Mouse (Mus musculus) MN1 (cell line): ENCODE measurements around the gene Fam71e1.

Source experiments
- DNase-seq: peaks from one replicate; pipeline ENCODE4 v3.0.0-alpha.2; 2016; ENCODE audit warnings: low spot score

Fam71e1 gene

DNA sequence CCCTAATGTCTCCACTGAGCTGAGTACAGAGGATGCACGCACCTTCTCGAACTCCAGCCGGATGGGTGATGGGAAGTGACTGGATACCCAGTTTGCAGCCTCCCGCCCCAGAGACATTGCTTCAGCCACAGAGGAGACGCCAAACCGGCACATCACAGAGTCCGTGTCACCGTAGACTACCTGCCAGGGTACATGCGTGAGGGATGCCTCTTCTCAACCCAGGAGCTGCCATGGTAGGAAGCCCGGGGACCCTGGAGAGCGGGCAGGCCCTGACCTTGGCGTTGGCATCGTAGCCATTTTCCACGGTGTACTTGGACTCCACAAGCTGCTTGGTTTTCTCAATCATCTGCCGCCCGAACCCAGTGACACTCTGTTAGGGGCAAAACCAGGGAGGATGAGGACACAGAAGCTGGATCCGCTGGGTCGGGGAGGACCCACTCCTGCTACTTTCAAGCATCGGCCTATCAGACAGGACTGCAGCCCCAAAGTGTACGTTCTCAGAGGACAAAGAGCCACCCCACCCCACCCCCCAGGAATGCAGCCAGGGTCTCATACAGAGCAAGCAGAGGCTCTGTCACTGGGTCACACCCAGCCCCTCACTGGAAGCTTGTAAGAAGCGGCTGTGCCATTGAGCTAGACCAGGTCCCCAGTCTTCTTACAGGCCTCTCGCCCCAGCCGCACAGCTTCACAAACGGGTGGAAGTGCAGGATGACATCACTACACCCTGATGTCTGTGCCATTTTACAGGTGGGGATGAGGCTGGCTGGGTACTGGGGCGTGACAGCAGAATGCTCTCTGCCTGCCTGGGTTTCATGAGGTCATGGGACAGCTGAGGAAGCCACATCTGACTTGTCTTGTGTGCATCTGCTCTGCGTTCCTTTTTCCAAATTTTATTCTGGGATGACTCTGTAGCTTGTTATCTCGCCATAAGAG is 39.5 kb downstream of the Fam71e1 start:
- peak; percentile 43 for DNase-seq

DNA sequence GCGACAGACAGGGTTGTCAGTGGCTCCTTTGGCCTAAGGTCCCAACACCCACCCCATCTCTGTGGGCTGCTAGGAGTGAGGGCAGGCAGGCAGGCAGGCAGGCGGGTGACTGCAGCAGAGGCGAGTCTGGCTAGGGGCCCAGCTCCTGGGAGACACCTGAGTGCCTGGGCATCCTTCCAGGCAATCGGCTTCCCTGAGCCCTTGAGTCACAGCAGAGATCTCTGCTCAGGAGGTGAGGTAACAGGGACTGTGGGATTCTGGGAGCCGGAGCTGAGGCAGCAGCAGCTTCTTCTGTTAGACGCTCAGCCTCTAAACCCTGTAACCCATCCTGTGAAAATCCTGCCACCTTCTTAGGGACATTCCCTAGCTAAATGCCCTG is 40.2 kb downstream of the Fam71e1 start:
- DNase-seq = peak; percentile 73

DNA sequence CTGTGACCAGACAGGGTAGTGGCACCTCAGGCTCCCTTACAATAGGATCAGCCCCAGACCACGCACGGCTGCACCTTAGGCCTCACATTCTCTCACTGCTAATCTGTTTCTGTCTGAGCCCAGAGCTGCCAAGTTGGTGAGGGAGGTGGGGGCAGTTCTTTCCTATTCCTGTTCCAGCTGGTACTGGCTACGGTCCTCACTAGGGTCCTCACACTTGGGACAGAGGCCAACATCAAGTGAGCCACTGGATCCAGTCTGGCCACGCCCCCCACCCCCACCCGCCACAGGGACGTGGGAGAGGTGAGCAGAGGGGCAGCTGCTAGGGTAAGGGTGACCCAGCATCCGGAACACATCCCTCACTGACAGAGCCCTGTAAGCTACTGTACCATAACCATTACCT is 40.6 kb downstream of the Fam71e1 start:
- DNase-seq = no peak

DNA sequence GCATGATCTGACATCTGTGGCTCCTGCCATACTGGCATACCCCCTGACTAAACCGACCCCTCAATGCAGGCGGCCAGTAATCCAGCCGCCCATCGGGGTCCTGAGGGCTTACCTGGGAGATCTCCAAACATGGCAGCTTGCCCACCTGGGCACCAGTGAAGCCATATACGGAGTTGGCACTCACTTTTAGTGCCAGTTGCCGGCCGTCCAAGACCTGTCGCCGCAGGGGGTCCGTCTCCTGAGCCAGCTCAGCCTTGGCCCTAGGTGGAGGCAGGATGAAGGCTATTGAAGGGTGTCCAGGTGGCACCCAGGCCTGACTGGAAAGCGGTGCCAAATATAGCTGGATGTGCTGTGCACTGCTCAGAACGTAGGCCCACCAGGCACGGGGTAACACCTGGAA is 41.1 kb downstream of the Fam71e1 start:
- DNase-seq = no peak

DNA sequence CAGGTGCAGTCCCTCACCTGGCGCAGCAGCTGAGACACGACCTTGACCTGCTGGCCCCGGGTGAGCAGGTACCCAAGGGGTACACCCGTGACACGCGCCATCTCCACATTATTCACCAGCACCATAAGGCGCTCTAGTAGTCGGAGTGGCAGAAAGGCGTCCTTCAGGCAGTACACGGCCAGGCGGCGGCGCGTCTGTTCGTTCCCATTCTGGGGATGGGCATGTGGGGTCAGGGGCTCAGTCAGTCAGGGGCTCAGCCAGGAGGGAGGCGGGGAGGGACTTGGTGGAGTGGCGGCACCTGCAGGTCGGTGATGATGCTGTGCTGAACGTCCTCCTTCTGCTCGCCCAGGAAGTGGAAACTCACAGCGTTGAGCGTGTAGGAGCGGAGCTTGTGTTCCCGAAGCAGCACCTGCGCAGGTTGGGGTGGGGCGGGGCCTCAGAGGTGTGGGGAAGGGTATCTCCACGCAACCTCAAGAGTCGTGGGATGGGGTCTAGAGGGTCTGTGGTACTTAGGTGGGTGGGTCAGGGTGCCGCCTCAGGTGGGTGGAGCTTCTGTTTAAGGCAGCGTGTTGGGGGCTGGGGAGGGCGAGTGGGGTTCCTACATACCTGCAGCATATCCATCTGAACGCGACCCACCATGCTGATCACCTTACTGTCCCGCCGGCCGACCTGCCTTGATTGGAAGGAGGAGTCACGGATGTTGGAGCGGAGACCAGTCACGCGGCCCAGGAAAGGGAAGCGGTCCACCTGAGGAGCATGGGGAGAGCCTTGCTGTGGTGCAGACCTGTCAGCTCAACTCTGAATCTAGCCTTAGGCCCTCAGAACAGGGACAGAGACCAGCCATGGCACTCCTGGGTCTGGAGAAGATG is 42.6 kb downstream of the Fam71e1 start:
- no peak for DNase-seq

DNA sequence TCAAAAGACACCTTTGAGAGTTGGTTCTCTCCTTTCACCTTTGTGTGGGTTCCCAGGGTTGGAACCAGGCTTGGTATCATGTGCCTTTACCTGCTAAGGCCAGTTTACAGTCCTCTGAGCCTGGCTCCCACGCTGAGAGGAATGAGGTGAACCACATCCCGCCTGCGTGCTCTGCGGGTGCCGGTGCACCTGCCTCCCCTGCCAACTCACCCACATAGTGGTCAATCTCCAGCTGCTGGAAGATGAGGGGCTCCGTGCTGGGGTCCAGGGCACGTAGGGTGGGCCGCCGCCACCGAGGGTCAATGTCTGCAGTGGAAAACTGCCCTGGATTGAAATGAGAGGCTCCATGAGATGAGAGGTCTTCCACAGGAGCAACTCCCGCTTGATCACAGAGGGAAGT is 46.2 kb downstream of the Fam71e1 start:
- no peak for DNase-seq

DNA sequence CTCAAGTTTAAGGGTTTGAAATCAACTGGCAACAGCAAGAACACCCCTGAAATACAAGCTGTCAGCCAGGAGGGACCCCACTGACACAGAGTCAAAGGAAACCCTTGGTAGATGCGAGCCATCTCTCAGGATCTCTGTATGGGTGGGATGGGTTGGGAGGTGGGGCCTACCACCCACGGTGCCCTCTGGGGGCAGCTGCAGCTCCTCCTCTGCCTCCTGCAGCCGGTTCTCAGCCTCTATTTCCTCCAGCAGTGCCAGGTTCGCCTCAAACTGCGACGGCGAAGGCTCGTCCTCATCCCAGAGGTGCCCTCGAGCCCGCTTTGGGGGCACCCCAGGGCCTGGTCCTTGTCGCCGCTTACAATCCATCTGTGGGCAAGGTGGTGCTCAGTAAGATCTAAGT is 46.7 kb downstream of the Fam71e1 start:
- no peak for DNase-seq

DNA sequence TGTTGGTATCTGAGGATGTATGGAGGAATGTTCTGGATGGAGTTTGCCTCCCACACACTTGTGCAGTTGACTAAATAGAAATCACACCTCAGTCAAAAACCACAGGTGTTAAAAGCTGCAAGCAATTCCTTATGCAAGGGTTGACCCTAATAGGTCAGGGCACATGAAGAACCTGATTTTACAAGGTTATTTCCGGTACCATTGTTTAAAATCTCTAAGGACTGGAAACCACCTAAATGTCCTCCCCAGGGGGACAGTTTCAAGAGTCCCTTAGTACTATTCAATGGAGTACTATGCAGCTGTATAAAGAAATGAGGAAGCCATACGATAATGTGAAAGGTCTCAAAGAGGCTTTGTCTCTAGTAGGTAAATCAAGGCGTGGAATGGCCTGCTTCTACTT is 49.9 kb downstream of the Fam71e1 start:
- no peak for DNase-seq

DNA sequence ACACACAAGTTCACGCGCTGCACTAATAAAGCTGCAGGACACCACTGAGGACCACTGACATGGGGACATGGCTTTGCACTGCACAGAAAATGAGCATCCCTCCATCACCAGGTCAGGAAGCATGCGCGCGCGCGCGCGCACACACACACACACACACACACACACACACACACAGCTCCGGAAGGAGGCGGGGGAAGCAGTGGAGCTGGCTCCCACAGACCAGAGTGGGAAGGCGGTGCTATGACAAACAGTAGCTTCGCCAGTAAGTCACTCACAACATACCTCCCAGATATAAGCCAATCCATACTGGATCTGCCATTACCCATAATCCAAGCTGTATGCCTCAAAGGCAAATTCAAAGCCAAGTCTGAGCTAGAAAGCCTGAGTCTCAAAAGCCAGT is 50.7 kb downstream of the Fam71e1 start:
- no peak for DNase-seq

DNA sequence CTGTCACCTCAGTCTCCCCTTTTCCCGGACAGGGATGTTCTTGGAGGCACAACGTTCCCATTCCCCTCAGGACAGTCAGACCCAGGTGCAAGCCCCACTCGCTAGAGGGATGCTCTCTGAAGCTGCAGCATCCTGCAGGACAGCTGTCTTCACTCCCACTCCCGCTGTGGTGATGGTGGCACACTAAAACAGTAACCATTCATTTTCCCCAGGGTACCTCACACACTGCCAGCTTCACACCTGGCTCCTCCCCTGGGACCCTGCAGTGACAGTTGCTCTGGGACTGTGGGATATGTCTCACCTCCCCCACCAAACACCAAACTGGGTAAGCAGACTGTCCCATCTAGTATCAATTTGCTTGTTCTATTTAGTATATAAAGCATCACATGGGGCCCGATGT is 51.3 kb downstream of the Fam71e1 start:
- no peak for DNase-seq

DNA sequence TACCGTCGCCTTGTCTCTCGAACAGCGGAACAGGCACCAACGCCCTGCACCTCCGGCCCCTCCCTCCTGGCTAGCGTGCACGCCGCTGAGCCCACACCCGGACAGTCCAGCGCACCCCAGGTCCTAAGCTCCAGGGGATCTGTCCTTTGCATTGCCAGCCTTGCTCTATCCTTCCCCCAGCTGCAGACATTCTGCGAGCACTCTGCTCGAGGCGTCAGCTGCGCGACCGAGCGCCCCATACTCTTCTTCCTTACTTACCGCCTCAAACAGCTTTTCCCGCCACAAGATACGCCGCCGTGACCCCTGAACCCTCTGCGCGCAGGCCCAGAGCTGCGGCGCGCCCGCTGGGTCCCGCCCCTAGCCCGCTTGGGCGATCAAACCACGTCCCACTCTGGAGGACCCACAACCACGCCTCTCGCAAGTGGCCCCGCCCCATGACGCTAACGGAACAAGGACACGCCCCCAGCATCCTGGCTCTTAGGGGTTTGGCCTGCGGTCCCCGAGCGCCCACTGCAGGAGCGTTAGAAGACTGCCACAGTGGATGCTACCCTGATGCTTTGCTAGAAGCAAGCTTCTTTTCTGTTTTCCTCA is 52.2 kb downstream of the Fam71e1 start, which contains the start of gene Pold1:
Gene Pold1, minus strand, starts transcription at position 353 of the 591 bp plus-strand sequence.
- DNase-seq = peak; percentile 98

DNA sequence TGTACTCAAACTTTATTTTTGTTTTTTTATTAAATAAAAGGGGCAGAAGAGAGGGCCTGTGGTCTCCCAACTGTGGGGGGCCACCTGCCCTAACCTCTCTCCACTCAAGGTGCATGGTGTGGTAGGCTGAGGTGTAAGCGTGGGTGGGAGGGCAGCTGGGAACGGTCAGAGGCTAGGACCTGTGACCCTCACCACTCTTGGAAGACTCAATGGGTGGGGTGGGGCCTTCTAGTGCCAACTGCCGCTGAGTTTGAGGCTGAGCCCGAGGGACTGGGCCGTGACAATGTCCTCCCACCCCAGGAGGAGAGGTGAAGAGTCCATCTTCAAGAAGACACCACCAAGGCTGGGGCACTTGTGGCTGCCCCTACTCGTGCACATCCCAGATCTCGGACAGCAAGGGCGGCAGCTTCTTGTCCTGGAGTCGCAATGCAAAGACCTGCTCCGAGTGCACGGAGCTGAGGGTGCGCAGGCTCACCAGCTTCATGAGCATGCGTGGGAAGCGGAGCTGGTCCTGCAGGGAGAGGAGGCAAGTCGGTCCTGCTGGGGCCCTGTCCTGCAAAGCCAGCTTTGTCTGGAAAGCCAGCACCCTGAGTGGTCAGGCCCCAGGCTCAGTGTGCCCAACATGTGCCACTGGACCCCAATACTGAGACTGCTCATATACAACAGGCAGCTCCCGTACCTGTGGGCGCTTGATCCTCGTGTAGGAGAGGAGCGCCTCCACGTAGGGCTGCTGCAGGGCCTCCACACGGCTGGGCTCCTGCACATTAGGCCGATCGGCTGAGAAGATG is 53.4 kb downstream of the Fam71e1 start:
- no peak for DNase-seq

DNA sequence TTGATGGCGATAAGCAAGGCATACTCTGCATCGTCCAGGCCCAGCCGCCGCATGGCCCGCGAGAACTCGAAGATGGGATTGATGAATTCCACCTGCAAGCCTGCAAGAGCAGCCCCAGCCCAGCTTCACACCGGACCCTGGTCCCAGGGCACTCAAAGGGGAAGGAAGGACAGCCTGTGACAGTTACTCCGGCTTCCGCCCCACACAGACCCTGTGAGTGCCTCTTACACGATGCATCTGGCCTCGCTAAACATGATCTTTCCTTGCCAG is 54.0 kb downstream of the Fam71e1 start:
- DNase-seq = no peak
